Mouse (Mus musculus): ENCODE data around the gene Hps4.

Gene Hps4

GRCm38 (mm10) chr5:112367929-112368328 is 25.0 kb downstream of the Hps4 start:
- DNase-seq: peak; percentile 62

GRCm38 (mm10) chr5:112368666-112369065 is 25.8 kb downstream of the Hps4 start:
- no peak for DNase-seq

GRCm38 (mm10) chr5:112369326-112369725 is 26.4 kb downstream of the Hps4 start:
- no peak for DNase-seq

GRCm38 (mm10) chr5:112370236-112370813 is 27.4 kb downstream of the Hps4 start:
- DNase-seq: no peak

GRCm38 (mm10) chr5:112371933-112372332 is 29.1 kb downstream of the Hps4 start:
- DNase-seq: peak; percentile 86

DNA sequence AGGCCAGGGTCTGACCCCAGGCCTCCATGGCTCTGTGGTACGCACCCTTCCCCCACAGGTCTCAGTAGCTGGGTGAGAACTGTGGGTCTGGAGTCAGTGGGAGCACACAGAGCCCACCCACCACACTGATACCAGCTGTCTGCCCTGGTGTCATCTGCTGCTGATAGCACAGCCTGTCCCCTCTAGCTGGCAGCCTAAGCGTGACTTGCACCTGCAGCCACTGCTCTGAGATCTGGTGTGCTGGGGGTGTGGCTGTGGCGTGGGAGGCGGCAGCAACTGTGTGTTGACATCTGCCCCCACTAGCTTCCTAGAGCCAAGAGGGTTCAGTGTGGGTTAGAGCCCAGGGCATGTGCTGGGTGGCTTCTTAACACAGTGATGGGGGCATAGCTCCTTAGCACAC is 33.2 kb downstream of the Hps4 start:
- DNase-seq: no peak

DNA sequence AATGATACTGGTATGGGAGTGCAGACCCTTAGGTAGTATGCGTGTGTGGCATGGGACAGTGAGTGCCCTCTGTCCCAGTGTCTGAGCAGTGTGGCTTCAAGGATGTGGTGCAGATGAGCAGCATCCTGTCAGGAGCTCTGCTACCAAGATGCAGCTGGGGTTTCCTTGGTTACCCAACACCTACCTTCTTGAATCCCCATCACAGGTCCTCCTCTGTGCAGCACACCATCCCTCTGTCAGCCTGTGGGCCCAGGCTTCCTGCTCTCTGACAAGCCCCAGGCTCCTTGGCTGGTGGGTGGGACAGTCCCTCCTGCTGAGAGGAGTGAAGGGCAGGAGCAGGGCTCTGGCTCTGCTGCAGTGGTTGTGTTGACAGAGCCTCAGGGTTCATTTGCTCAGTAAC is 34.5 kb downstream of the Hps4 start:
- peak; percentile 60 for DNase-seq

GRCm38 (mm10) chr5:112378716-112379115 is 35.8 kb downstream of the Hps4 start:
- DNase-seq: no peak

- no peak for DNase-seq
These were observed 38.3 kb downstream of the Hps4 start for GRCm38 (mm10) chr5:112381154-112381553.

- no peak for DNase-seq
These were observed 39.2 kb downstream of the Hps4 start for GRCm38 (mm10) chr5:112382042-112382441.

- peak; percentile 69 for DNase-seq
These were observed 39.9 kb downstream of the Hps4 start for GRCm38 (mm10) chr5:112382641-112383330.

DNA sequence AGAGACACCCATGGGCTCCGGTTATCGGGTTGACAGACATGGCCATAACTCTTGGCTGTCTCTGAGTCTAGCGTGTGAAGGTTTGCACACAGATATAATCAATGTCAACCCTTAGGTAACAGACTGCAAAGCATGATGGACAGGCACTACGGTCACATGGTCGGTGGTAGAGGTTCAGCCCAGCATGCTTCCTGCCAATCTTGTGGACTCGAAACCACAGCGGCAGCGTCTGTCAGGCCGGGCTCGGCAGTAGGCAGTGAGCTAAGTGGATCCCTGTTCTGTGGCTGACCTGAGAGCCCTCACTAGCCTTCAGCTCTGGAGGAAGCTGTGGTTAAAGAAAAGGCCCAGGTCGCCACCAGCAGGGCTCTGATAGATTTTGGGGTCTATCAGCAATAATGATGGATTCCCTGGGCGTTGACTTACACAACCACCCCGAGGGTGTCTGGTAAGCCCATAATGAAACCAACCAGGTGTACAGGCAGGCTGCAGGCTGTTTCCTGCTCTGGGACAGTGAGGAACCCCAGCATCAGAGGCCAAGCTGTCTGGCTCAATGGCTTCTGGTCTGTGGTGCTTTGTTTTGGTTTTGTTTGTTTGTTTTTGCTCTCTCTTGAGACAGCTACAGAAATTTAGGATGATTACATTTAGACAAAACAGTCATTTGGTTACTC is 42.1 kb downstream of the Hps4 start:
- DNase-seq: no peak

GRCm38 (mm10) chr5:112385973-112386372 is 43.1 kb downstream of the Hps4 start:
- no peak for DNase-seq

DNA sequence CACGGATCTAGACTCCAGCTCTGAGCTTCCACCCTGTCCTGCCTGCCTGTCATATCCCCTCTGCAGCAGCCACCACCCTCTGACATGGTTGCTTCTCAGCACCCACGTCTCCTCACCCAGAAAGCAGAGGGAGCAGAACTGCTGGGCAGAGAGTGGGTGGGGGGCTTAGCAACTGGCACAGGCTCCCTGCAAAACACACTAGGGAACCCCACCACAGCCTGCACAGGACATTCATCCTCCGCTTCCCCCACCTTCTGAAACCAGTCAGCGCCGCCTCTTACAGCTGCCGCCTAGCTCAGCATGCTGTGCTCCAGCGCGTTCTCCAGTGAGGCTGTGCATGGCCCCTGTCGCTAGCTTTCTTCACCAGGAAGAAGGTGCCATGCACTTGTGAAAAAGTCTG is 46.5 kb downstream of the Hps4 start:
- peak; percentile 67 for DNase-seq

- no peak for DNase-seq
These were observed 48.1 kb downstream of the Hps4 start for GRCm38 (mm10) chr5:112391002-112391401.

- DNase-seq: no peak
These were observed 48.9 kb downstream of the Hps4 start for GRCm38 (mm10) chr5:112391676-112392323.

DNA sequence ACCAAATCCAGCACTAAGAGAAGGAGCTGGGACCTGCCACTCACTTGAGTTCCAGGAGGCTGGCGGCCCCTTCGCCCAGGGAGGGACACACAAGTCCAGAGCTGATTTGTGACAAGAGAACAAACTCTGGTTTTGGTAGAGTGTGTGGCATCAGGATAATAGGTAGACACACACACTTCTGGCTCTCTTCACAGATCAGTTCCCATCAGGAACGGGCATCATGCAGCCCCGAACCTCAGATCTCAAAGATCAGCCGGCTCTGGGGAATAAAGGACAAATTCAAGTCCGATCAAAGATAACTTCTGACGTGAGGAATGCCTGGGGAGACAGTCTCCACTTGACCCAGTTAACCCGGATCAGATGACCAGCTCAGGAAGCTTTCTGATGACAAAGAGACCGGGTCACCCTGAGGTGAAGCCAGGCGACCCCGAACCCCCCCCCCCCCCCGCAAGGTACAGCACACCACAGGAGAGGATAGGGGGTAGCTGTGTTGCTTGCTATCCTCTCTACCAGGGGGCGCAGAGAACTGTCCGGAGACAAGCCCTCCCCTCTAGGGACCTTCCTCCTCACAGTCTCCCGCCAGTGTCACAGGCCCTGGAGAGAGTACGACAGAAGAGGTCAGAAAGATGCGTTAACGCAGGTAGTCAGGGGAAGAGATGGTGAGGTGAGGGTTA is 51.0 kb downstream of the Hps4 start:
- no peak for DNase-seq

DNA sequence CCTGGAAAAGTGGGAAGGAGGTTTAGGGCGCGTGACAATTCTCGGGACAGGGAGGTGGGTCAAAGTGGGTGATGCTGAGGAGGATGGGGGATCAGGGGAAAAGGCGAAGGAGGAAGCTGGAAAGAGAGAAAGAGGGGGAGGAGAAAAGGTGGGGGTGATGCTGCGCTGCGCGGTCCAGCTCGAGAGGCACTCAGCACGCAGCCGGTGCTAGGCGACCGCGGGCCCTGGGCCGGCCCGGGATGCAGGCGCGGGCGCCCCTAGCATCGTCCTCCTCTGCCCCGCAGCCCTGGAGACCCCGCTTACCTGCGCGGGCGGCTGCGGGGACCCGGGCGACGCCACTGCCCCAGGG is 51.5 kb downstream of the Hps4 start:
- no peak for DNase-seq

- DNase-seq: peak; percentile 85
These were observed 52.0 kb downstream of the Hps4 start, which contains the start of gene Asphd2 for GRCm38 (mm10) chr5:112394779-112395443. Gene Asphd2, minus strand, starts transcription at chr5:112394866.

DNA sequence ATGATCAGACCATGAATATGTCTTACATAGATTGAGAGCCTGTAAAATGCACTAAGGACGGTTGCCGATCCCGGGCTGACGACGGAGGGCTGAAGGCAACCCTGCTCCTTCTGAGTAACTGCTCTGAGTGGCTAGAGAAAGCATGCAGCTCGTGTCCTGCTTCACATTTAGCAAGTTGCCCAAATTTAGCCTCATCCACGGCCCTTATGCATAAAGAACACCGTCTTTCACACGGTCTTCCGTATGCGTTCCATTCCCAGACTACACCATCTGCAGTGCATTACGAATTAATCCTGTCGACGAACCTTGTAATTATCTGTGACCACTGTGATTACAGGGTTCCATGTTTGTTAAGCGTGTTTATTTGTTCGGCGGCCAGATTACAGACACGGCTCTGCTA is 53.2 kb downstream of the Hps4 start:
- DNase-seq: no peak

DNA sequence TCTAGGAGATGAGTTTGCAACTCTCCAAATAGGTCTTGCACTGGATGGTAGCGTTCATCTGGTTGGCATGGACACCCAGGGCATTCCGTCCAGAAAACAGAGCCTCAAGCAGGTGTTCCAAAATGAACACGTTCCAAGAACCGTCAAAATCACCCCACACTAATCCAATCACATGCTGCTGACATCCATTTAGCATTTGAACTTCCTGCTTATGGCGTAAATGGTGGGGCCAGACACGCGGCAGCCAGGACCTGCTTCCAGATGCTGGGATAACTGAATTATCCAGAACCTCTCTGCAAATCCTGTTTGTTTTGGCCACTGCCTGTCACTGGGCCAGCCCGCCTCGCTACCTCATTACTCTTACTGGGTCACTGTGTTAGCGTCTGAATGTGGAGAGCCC is 56.4 kb downstream of the Hps4 start:
- no peak for DNase-seq

- no peak for DNase-seq
These were observed 59.6 kb downstream of the Hps4 start for GRCm38 (mm10) chr5:112402437-112402836.

GRCm38 (mm10) chr5:112406017-112406416 is 63.1 kb downstream of the Hps4 start:
- no peak for DNase-seq

All from right cerebral cortex, adult 18-20 months (tissue).